Mouse (Mus musculus) kidney, adult 11 months (tissue): ENCODE data around the gene Palb2.
"Not testable (repeated sequence)": the region's sequence is repeated elsewhere in the genome, so short reads cannot be mapped to it uniquely, and the experiment has no call there.

Experiments
- DNase-seq: peaks from one replicate; pipeline ENCODE4 v3.0.0; 2022

Gene Palb2

GRCm38 (mm10) chr7:122132497-122133337 is at the start of gene Palb2, which contains the start of gene Dctn5:
Gene Palb2, minus strand, starts transcription at chr7:122132985.
Gene Dctn5, plus strand, starts transcription at chr7:122133041.
- DNase-seq, result peak; percentile 96

GRCm38 (mm10) chr7:122180720-122181119 is 47.9 kb upstream of the Palb2 start:
- DNase-seq, result no peak

- no peak for DNase-seq
Observed at GRCm38 (mm10) chr7:122171613-122172012, 38.8 kb upstream of the Palb2 start.

GRCm38 (mm10) chr7:122170705-122171104 is 37.9 kb upstream of the Palb2 start:
- DNase-seq, result no peak

- no peak for DNase-seq
Observed at GRCm38 (mm10) chr7:122167203-122167602, 34.4 kb upstream of the Palb2 start.

GRCm38 (mm10) chr7:122163766-122164165 is 31.0 kb upstream of the Palb2 start:
- DNase-seq, result no peak

- no peak for DNase-seq
Observed at GRCm38 (mm10) chr7:122160037-122160436, 27.3 kb upstream of the Palb2 start.

- peak; percentile 65 for DNase-seq
Observed at GRCm38 (mm10) chr7:122158915-122159902, 26.4 kb upstream of the Palb2 start, which contains the start of gene Plk1. Gene Plk1, plus strand, starts transcription at chr7:122159439.

- DNase-seq, result peak; percentile 7
Observed at GRCm38 (mm10) chr7:122158488-122158887, 25.7 kb upstream of the Palb2 start.

- DNase-seq, result no peak
Observed at GRCm38 (mm10) chr7:122152473-122152872, 19.7 kb upstream of the Palb2 start.

GRCm38 (mm10) chr7:122140991-122141390 is 8.2 kb upstream of the Palb2 start:
- DNase-seq, result peak; percentile 44

GRCm38 (mm10) chr7:122138190-122138589 is 5.4 kb upstream of the Palb2 start:
- no peak for DNase-seq

GRCm38 (mm10) chr7:122137071-122137470 is 4.3 kb upstream of the Palb2 start:
- DNase-seq, result no peak

- no peak for DNase-seq
Observed at GRCm38 (mm10) chr7:122135070-122135469, 2.3 kb upstream of the Palb2 start.

GRCm38 (mm10) chr7:122133338-122133625 is 497 bp upstream of the Palb2 start:
- DNase-seq, result no peak

GRCm38 (mm10) chr7:122131834-122132233 is 951 bp downstream of the Palb2 start:
- DNase-seq, result no peak

- peak; percentile 34 for DNase-seq
Observed at GRCm38 (mm10) chr7:122126946-122127345, 5.8 kb downstream of the Palb2 start.

- DNase-seq, result no peak
Observed at GRCm38 (mm10) chr7:122125636-122126035, 7.1 kb downstream of the Palb2 start.

- DNase-seq, result no peak
Observed at GRCm38 (mm10) chr7:122123518-122123917, 9.3 kb downstream of the Palb2 start.

GRCm38 (mm10) chr7:122108206-122108605 is 24.6 kb downstream of the Palb2 start:
- DNase-seq, result peak; percentile 30

GRCm38 (mm10) chr7:122101747-122102244 is 31.0 kb downstream of the Palb2 start, which contains the start of gene Ndufab1:
Gene Ndufab1, minus strand, starts transcription at chr7:122101886.
- peak; percentile 85 for DNase-seq

GRCm38 (mm10) chr7:122101014-122101746 is 31.6 kb downstream of the Palb2 start:
- DNase-seq, result not testable (repeated sequence)
